ENCODE assay signal across 8 mouse cellular contexts in the genomic region with DNA sequence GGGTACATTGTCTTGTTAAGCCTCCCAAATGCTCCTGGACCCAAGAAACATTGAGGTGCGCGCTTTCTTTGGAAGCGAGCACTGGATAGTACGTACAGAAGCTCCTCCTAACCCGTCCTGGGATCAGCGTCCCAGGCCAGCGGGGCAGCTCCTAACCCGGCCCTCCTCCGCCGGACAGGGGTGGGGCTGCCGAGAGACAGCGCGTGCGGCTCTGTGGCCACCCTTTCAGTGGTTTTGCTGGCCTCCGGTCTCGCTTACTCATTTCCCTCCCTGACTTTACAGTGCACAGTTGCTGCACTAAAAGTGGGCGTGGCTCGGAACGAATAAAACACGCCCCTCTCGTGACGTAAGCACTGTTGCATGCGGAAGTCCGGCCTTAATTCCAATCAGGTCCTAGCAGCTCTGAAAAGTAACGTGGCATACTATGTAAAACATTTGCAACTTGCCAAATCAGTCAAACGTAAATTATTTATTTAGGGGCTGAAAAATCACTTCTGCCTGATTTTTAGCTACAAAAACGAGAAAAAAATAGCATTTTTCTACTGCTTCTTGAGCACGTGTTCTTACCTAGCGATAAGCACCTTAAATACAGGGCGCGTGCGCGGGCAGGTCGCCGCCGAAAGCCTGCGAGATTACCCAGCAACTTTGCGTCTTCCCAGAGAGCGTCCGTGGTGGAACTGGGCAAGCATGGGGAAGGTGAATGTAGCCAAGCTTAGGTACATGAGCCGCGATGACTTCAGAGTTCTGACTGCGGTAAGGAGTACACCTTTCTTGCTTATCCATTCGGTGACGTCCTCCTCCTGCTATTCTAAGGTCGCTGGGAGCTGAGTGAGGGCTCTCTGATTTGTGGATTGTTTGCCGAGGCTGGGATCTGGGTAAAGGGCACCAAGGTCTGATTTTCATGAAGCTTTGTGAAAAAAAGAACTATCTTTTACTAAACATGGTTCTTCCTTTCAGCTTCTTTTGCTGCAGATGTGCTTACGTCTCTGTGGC. TPM values are rescaled to one million over a fixed set of nuclear protein-coding genes. Genes with fewer than 3 reads are reported as not detected.
DNase-seq lines count a peak whose midpoint lies in the region; ATAC-seq and TF ChIP-seq lines count a peak whose summit lies in the region.

A gene (plus strand): TSS at position 392 of the 993 bp plus-strand sequence.

- DNase-seq in CD4-positive helper T cell, adult 2 months (ENCODE audit: low read depth, low spot score), result peak; percentile 98
- DNase-seq in brain, embryonic 18.5 days (ENCODE audit: low read depth, low spot score), result peak; percentile 92
- DNase-seq in kidney, postnatal 0 days (ENCODE audit: low spot score), result peak; percentile 99
- peak; percentile 85 for DNase-seq in liver, embryonic 11.5 days (ENCODE audit: low spot score)
- peak; percentile 99 for DNase-seq in naive thymus-derived CD4-positive, alpha-beta T cell, adult 2 months (ENCODE audit: low read depth)

- peak; percentile 94 for ATAC-seq in erythroid progenitor cell, adult 5-6 weeks (replicated peaks; ENCODE audit: low FRiP score, poor library complexity, severe bottlenecking)
- peak; percentile 98 for ATAC-seq in heart, embryonic 12.5 days (ENCODE audit: insufficient number of reproducible peaks, low FRiP score)
- peak; percentile 98 for ATAC-seq in kidney, postnatal 0 days (replicated peaks; ENCODE audit: low FRiP score, low read depth)
- peak; percentile 97 for ATAC-seq in liver, embryonic 11.5 days (replicated peaks; ENCODE audit: low FRiP score)
- peak; percentile 97 for ATAC-seq in stomach, embryonic 14.5 days (ENCODE audit: insufficient number of reproducible peaks, insufficient read depth, low FRiP score, low read depth)

- H3K4me2 ChIP-seq in heart, embryonic 12.5 days, result peak within 1 kb of the TSS; percentile 83
- peak within 1 kb of the TSS; percentile 74 for H3K4me2 ChIP-seq in kidney, postnatal 0 days (ENCODE audit: low read length)
- H3K4me2 ChIP-seq in liver, embryonic 11.5 days, result peak within 1 kb of the TSS; percentile 76
- H3K4me2 ChIP-seq in stomach, embryonic 14.5 days (replicated peaks; ENCODE audit: low read depth, low read length), result peak within 1 kb of the TSS; percentile 69

- H3K27me3 ChIP-seq in heart, embryonic 12.5 days (replicated peaks), result no peaks in the 10 kb centered on the region
- no peaks in the 10 kb centered on the region for H3K27me3 ChIP-seq in kidney, postnatal 0 days (ENCODE audit: insufficient read depth, low read length)
- no peaks in the 10 kb centered on the region for H3K27me3 ChIP-seq in liver, embryonic 11.5 days (replicated peaks; ENCODE audit: control insufficient read depth, insufficient read depth, low read length)
- no peaks in the 10 kb centered on the region for H3K27me3 ChIP-seq in stomach, embryonic 14.5 days (ENCODE audit: control insufficient read depth, insufficient read depth, low read length)

- no peak for TF ChIP-seq CTCF in kidney, postnatal 0 days (IDR thresholded peaks at IDR 0.05; ENCODE audit: low read depth)

- peak within 1 kb of the TSS; percentile 92 for H3K9ac ChIP-seq in heart, embryonic 12.5 days
- peak within 1 kb of the TSS; percentile 90 for H3K9ac ChIP-seq in kidney, postnatal 0 days (ENCODE audit: low read depth, low read length)
- peak within 1 kb of the TSS; percentile 89 for H3K9ac ChIP-seq in liver, embryonic 11.5 days (ENCODE audit: low read depth, low read length)
- H3K9ac ChIP-seq in stomach, embryonic 14.5 days (replicated peaks; ENCODE audit: low read depth, low read length), result peak within 1 kb of the TSS; percentile 66

- H3K27ac ChIP-seq in heart, embryonic 12.5 days (ENCODE audit: poor library complexity, severe bottlenecking), result peak within 1 kb of the TSS; percentile 92
- peak within 1 kb of the TSS; percentile 87 for H3K27ac ChIP-seq in kidney, postnatal 0 days
- H3K27ac ChIP-seq in liver, embryonic 11.5 days (ENCODE audit: low read depth, low read length), result peak within 1 kb of the TSS; percentile 76
- peak within 1 kb of the TSS; percentile 88 for H3K27ac ChIP-seq in stomach, embryonic 14.5 days (ENCODE audit: low read length)

- peaks cover 14% of the 10 kb centered on the region for H3K36me3 ChIP-seq in heart, embryonic 12.5 days
- 0 out of 2 replicates have a peak, but pooled peaks cover 7% of the 10 kb centered on the region for H3K36me3 ChIP-seq in kidney, postnatal 0 days (ENCODE audit: insufficient read depth, low read length)
- H3K36me3 ChIP-seq in liver, embryonic 11.5 days (ENCODE audit: control insufficient read depth, insufficient read depth, low read length), result peaks cover 5% of the 10 kb centered on the region; the same call in 1 of the 2 replicates
- peaks cover 11% of the 10 kb centered on the region; the same call in 1 of the 2 replicates for H3K36me3 ChIP-seq in stomach, embryonic 14.5 days (ENCODE audit: control insufficient read depth, insufficient read depth, low read length)

- no peaks in the 10 kb centered on the region for H3K9me3 ChIP-seq in heart, embryonic 12.5 days (replicated peaks)
- H3K9me3 ChIP-seq in kidney, postnatal 0 days (replicated peaks; ENCODE audit: low read length), result no peaks in the 10 kb centered on the region
- no peaks in the 10 kb centered on the region for H3K9me3 ChIP-seq in liver, embryonic 11.5 days (ENCODE audit: control insufficient read depth, low read length)
- H3K9me3 ChIP-seq in stomach, embryonic 14.5 days (ENCODE audit: control insufficient read depth, low read depth, low read length), result no peaks in the 10 kb centered on the region

- peaks cover 7% of the 10 kb centered on the region; the same call in 1 of the 2 replicates for H3K4me1 ChIP-seq in heart, embryonic 12.5 days (replicated peaks)
- H3K4me1 ChIP-seq in kidney, postnatal 0 days (replicated peaks; ENCODE audit: insufficient read depth, low read length), result no peaks in the 10 kb centered on the region
- H3K4me1 ChIP-seq in liver, embryonic 11.5 days (replicated peaks; ENCODE audit: control insufficient read depth, insufficient read depth, low read length), result 0 out of 2 replicates have a peak, but pooled peaks cover 3% of the 10 kb centered on the region
- 0 out of 2 replicates have a peak, but pooled peaks cover 5% of the 10 kb centered on the region for H3K4me1 ChIP-seq in stomach, embryonic 14.5 days (ENCODE audit: control insufficient read depth, insufficient read depth, low read length)

- under 1% methylated on average over 48 of the region's 48 CpGs for WGBS in heart, embryonic 12.5 days
- whole genome bisulfite sequencing in kidney, postnatal 0 days, result under 1% methylated on average over 48 of the region's 48 CpGs
- under 1% methylated on average over 48 of the region's 48 CpGs for WGBS in liver, embryonic 11.5 days
- WGBS in stomach, embryonic 14.5 days, result under 1% methylated on average over 48 of the region's 48 CpGs

- H3K4me3 ChIP-seq in heart, embryonic 12.5 days, result peak within 1 kb of the TSS; percentile 90
- peak within 1 kb of the TSS; percentile 77 for H3K4me3 ChIP-seq in kidney, postnatal 0 days (replicated peaks; ENCODE audit: low read depth, low read length)
- H3K4me3 ChIP-seq in liver, embryonic 11.5 days (ENCODE audit: low read depth, low read length), result peak within 1 kb of the TSS; percentile 67
- peak within 1 kb of the TSS; percentile 49 for H3K4me3 ChIP-seq in stomach, embryonic 14.5 days (ENCODE audit: low read depth, low read length)

RNA-seq across cellular contexts. Expression of the gene that starts here (rescaled TPM):
- total RNA-seq in erythroid progenitor cell, adult 5-6 weeks (2015; ENCODE audit: low replicate concordance), result 1.7 and 8.6 TPM in 2 replicates
- total RNA-seq in erythroid progenitor cell, adult 5-6 weeks (2017; ENCODE audit: low replicate concordance), result 10.8 and 13.2 TPM in 2 replicates
- polyA plus RNA-seq in heart, embryonic 12.5 days (2016; fragmentation: Nextera tagmentation; extraction: Ambion mirVana), result 22.5 and 23.4 TPM in 2 replicates
- polyA plus RNA-seq in kidney, postnatal 0 days (2015; fragmentation: Nextera tagmentation; extraction: Ambion mirVana), result 24.2 and 25.9 TPM in 2 replicates
- 29.6 and 31.6 TPM in 2 replicates for polyA plus RNA-seq in liver, embryonic 11.5 days (2014; fragmentation: Nextera tagmentation; extraction: Ambion mirVana)
- 29.0 and 31.3 TPM in 2 replicates for polyA plus RNA-seq in stomach, embryonic 14.5 days (2014; fragmentation: Nextera tagmentation; extraction: Ambion mirVana)

Comparison
In these comparisons a context has a peak if more than half of its experiments do, and no peak if none do; other contexts are left out.
1. Peak in every context shown above with its lines: DNase-seq, ATAC-seq, H3K4me3 ChIP-seq and H3K27ac ChIP-seq.